Mouse (Mus musculus): ENCODE measurements around the gene Kif1bp. TPM values are rescaled to one million over a fixed set of nuclear protein-coding genes. Genes with fewer than 3 reads are reported as not detected.
A peak's percentile ranks its signal among the peaks of the same experiment; 100 is the strongest.
"Not testable (repeated sequence)": the region's sequence is repeated elsewhere in the genome, so short reads cannot be mapped to it uniquely, and the experiment has no call there.

Gene Kif1bp
- polyA plus RNA-seq, 1 experiment from 2014 or later, result 41.5 TPM

- no peaks in the 10 kb centered on the region for H3K9me3 ChIP-seq (ENCODE audit: control insufficient read depth, low read length)
- H3K4me2 ChIP-seq (replicated peaks; ENCODE audit: low read depth, low read length), result no peak overlapping the region
- peaks cover 93% of the 10 kb centered on the region for H3K36me3 ChIP-seq (ENCODE audit: control insufficient read depth, insufficient read depth, low read length)
- H3K9ac ChIP-seq (ENCODE audit: low read depth, low read length), result 0 out of 2 replicates have a peak overlapping the region, but pooled peaks have one; percentile 7
- H3K27me3 ChIP-seq (ENCODE audit: control insufficient read depth, insufficient read depth, low read length), result no peaks in the 10 kb centered on the region
- no peaks in the 10 kb centered on the region for H3K4me1 ChIP-seq (ENCODE audit: control insufficient read depth, insufficient read depth, low read length)
- WGBS, result 93% methylated on average over 7 of the region's 7 CpGs
- no peak overlapping the region for H3K4me3 ChIP-seq (ENCODE audit: low read length)
- ATAC-seq (ENCODE audit: low FRiP score, low TSS enrichment), result no peak
- no peak overlapping the region for H3K27ac ChIP-seq (ENCODE audit: low read depth, low read length)
These were observed 14.2 kb upstream of the Kif1bp start for GRCm38 (mm10) chr10:62592496-62592895.

- WGBS, result 47% methylated on average over 6 of the region's 6 CpGs
- H3K27ac ChIP-seq (ENCODE audit: low read depth, low read length), result no peak overlapping the region
- H3K27me3 ChIP-seq (ENCODE audit: control insufficient read depth, insufficient read depth, low read length), result no peaks in the 10 kb centered on the region
- H3K4me1 ChIP-seq (ENCODE audit: control insufficient read depth, insufficient read depth, low read length), result no peaks in the 10 kb centered on the region
- peaks cover 96% of the 10 kb centered on the region for H3K36me3 ChIP-seq (ENCODE audit: control insufficient read depth, insufficient read depth, low read length)
- no peaks in the 10 kb centered on the region for H3K9me3 ChIP-seq (ENCODE audit: control insufficient read depth, low read length)
- no peak overlapping the region for H3K9ac ChIP-seq (ENCODE audit: low read depth, low read length)
- no peak overlapping the region for H3K4me3 ChIP-seq (ENCODE audit: low read length)
- no peak overlapping the region for H3K4me2 ChIP-seq (replicated peaks; ENCODE audit: low read depth, low read length)
- ATAC-seq (ENCODE audit: low FRiP score, low TSS enrichment), result peak; percentile 66; the same call in 1 of the 2 replicates
These were observed 11.9 kb upstream of the Kif1bp start for GRCm38 (mm10) chr10:62590200-62590599.

GRCm38 (mm10) chr10:62588616-62589015 is 10.4 kb upstream of the Kif1bp start:
- H3K9ac ChIP-seq (ENCODE audit: low read depth, low read length), result no peak overlapping the region
- ATAC-seq (ENCODE audit: low FRiP score, low TSS enrichment), result no peak
- H3K9me3 ChIP-seq (ENCODE audit: control insufficient read depth, low read length), result no peaks in the 10 kb centered on the region
- no peak overlapping the region for H3K4me2 ChIP-seq (replicated peaks; ENCODE audit: low read depth, low read length)
- no peak overlapping the region for H3K4me3 ChIP-seq (ENCODE audit: low read length)
- no peaks in the 10 kb centered on the region for H3K27me3 ChIP-seq (ENCODE audit: control insufficient read depth, insufficient read depth, low read length)
- H3K27ac ChIP-seq (ENCODE audit: low read depth, low read length), result no peak overlapping the region
- 65% methylated on average over 4 of the region's 4 CpGs for WGBS
- peaks cover 98% of the 10 kb centered on the region for H3K36me3 ChIP-seq (ENCODE audit: control insufficient read depth, insufficient read depth, low read length)
- no peaks in the 10 kb centered on the region for H3K4me1 ChIP-seq (ENCODE audit: control insufficient read depth, insufficient read depth, low read length)

- ATAC-seq (ENCODE audit: low FRiP score, low TSS enrichment), result no peak
- no peaks in the 10 kb centered on the region for H3K4me1 ChIP-seq (ENCODE audit: control insufficient read depth, insufficient read depth, low read length)
- H3K27ac ChIP-seq (ENCODE audit: low read depth, low read length), result no peak overlapping the region
- no peak overlapping the region for H3K4me3 ChIP-seq (ENCODE audit: low read length)
- H3K36me3 ChIP-seq (ENCODE audit: control insufficient read depth, insufficient read depth, low read length), result peaks cover 78% of the 10 kb centered on the region
- no peaks in the 10 kb centered on the region for H3K27me3 ChIP-seq (ENCODE audit: control insufficient read depth, insufficient read depth, low read length)
- no peak overlapping the region for H3K4me2 ChIP-seq (replicated peaks; ENCODE audit: low read depth, low read length)
- H3K9me3 ChIP-seq (ENCODE audit: control insufficient read depth, low read length), result no peaks in the 10 kb centered on the region
- WGBS, result 78% methylated on average over 1 of the region's 1 CpGs
- no peak overlapping the region for H3K9ac ChIP-seq (ENCODE audit: low read depth, low read length)
These were observed 5.0 kb upstream of the Kif1bp start for GRCm38 (mm10) chr10:62583245-62583644.

GRCm38 (mm10) chr10:62582701-62583100 is 4.4 kb upstream of the Kif1bp start:
- H3K27ac ChIP-seq (ENCODE audit: low read depth, low read length), result no peak overlapping the region
- no peaks in the 10 kb centered on the region for H3K27me3 ChIP-seq (ENCODE audit: control insufficient read depth, insufficient read depth, low read length)
- ATAC-seq (ENCODE audit: low FRiP score, low TSS enrichment), result no peak
- no peaks in the 10 kb centered on the region for H3K9me3 ChIP-seq (ENCODE audit: control insufficient read depth, low read length)
- H3K4me3 ChIP-seq (ENCODE audit: low read length), result no peak overlapping the region
- no peak overlapping the region for H3K4me2 ChIP-seq (replicated peaks; ENCODE audit: low read depth, low read length)
- H3K4me1 ChIP-seq (ENCODE audit: control insufficient read depth, insufficient read depth, low read length), result no peaks in the 10 kb centered on the region; the same call in 1 of the 2 replicates
- 84% methylated on average over 7 of the region's 7 CpGs for WGBS
- peaks cover 73% of the 10 kb centered on the region for H3K36me3 ChIP-seq (ENCODE audit: control insufficient read depth, insufficient read depth, low read length)
- H3K9ac ChIP-seq (ENCODE audit: low read depth, low read length), result no peak overlapping the region

GRCm38 (mm10) chr10:62582263-62582662 is 4.0 kb upstream of the Kif1bp start:
- Histone ChIP-seq H3K4me2 (replicated peaks; ENCODE audit: low read depth, low read length) (no peak overlapping the region), H3K27me3 (ENCODE audit: control insufficient read depth, insufficient read depth, low read length) (no peaks in the 10 kb centered on the region), H3K27ac (ENCODE audit: low read depth, low read length) (no peak overlapping the region), H3K4me3 (ENCODE audit: low read length) (no peak overlapping the region), H3K4me1 (ENCODE audit: control insufficient read depth, insufficient read depth, low read length) (peaks cover 4% of the 10 kb centered on the region; the same call in 1 of the 2 replicates), H3K9me3 (ENCODE audit: control insufficient read depth, low read length) (no peaks in the 10 kb centered on the region), H3K9ac (ENCODE audit: low read depth, low read length) (no peak overlapping the region), H3K36me3 (ENCODE audit: control insufficient read depth, insufficient read depth, low read length) (peaks cover 69% of the 10 kb centered on the region)
- ATAC-seq (ENCODE audit: low FRiP score, low TSS enrichment), result no peak
- 94% methylated on average over 17 of the region's 17 CpGs for WGBS

- H3K9me3 ChIP-seq (ENCODE audit: control insufficient read depth, low read length); H3K4me2 ChIP-seq (replicated peaks; ENCODE audit: low read depth, low read length); H3K9ac ChIP-seq (ENCODE audit: low read depth, low read length); H3K4me3 ChIP-seq (ENCODE audit: low read length); H3K4me1 ChIP-seq (ENCODE audit: control insufficient read depth, insufficient read depth, low read length); H3K27me3 ChIP-seq (ENCODE audit: control insufficient read depth, insufficient read depth, low read length); H3K27ac ChIP-seq (ENCODE audit: low read depth, low read length); ATAC-seq (ENCODE audit: low FRiP score, low TSS enrichment): not testable (repeated sequence)
- WGBS, result 91% methylated on average over 11 of the region's 13 CpGs
- H3K36me3 ChIP-seq (ENCODE audit: control insufficient read depth, insufficient read depth, low read length), result peaks cover 54% of the 10 kb centered on the region
These were observed 872 bp upstream of the Kif1bp start for GRCm38 (mm10) chr10:62579129-62579528.

- 1% methylated on average over 52 of the region's 54 CpGs for WGBS
- H3K4me1 ChIP-seq (ENCODE audit: control insufficient read depth, insufficient read depth, low read length), result peaks cover 7% of the 10 kb centered on the region; the same call in 1 of the 2 replicates
- H3K27me3 ChIP-seq (ENCODE audit: control insufficient read depth, insufficient read depth, low read length), result no peaks in the 10 kb centered on the region
- ATAC-seq (ENCODE audit: low FRiP score, low TSS enrichment), result peak; percentile 87; the same call in 1 of the 2 replicates
- H3K27ac ChIP-seq (ENCODE audit: low read depth, low read length), result no peak overlapping the region
- peaks cover 52% of the 10 kb centered on the region for H3K36me3 ChIP-seq (ENCODE audit: control insufficient read depth, insufficient read depth, low read length)
- H3K9ac ChIP-seq (ENCODE audit: low read depth, low read length), result peak overlapping the region; percentile 90
- no peaks in the 10 kb centered on the region for H3K9me3 ChIP-seq (ENCODE audit: control insufficient read depth, low read length)
- H3K4me2 ChIP-seq (replicated peaks; ENCODE audit: low read depth, low read length), result peak overlapping the region; percentile 86
- H3K4me3 ChIP-seq (ENCODE audit: low read length), result peak overlapping the region; percentile 87
These were observed 452 bp downstream of the Kif1bp start for GRCm38 (mm10) chr10:62577673-62578337.

- 95% methylated on average over 13 of the region's 13 CpGs for WGBS
- Histone ChIP-seq H3K36me3 (ENCODE audit: control insufficient read depth, insufficient read depth, low read length) (peaks cover 45% of the 10 kb centered on the region), H3K4me2 (replicated peaks; ENCODE audit: low read depth, low read length) (no peak overlapping the region), H3K4me1 (ENCODE audit: control insufficient read depth, insufficient read depth, low read length) (peaks cover 7% of the 10 kb centered on the region; the same call in 1 of the 2 replicates), H3K27ac (ENCODE audit: low read depth, low read length) (no peak overlapping the region), H3K9me3 (ENCODE audit: control insufficient read depth, low read length) (no peaks in the 10 kb centered on the region), H3K9ac (ENCODE audit: low read depth, low read length) (no peak overlapping the region), H3K4me3 (ENCODE audit: low read length) (no peak overlapping the region), H3K27me3 (ENCODE audit: control insufficient read depth, insufficient read depth, low read length) (no peaks in the 10 kb centered on the region)
- ATAC-seq (ENCODE audit: low FRiP score, low TSS enrichment), result no peak
These were observed 3.3 kb downstream of the Kif1bp start for GRCm38 (mm10) chr10:62575001-62575400.
